Mouse (Mus musculus) heart, adult 9 months (tissue): ENCODE measurements around the gene Tada1.
A peak's percentile ranks its signal among the peaks of the same experiment; 100 is the strongest.

Experiments
- DNase-seq, 2 experiments: peaks; one replicate each; pipeline ENCODE4 v3.0.0; 2022; ENCODE audit warnings: low spot score in 2 of 2

The Tada1 gene

GRCm38 (mm10) chr1:166384614-166385013 lies 5.7 kb downstream of the Tada1 start:
- no peak for DNase-seq

- no peak for DNase-seq
Measured at GRCm38 (mm10) chr1:166385431-166385830, 6.5 kb downstream of the Tada1 start.

GRCm38 (mm10) chr1:166388511-166388910 lies 9.6 kb downstream of the Tada1 start:
- DNase-seq, result no peak

DNA sequence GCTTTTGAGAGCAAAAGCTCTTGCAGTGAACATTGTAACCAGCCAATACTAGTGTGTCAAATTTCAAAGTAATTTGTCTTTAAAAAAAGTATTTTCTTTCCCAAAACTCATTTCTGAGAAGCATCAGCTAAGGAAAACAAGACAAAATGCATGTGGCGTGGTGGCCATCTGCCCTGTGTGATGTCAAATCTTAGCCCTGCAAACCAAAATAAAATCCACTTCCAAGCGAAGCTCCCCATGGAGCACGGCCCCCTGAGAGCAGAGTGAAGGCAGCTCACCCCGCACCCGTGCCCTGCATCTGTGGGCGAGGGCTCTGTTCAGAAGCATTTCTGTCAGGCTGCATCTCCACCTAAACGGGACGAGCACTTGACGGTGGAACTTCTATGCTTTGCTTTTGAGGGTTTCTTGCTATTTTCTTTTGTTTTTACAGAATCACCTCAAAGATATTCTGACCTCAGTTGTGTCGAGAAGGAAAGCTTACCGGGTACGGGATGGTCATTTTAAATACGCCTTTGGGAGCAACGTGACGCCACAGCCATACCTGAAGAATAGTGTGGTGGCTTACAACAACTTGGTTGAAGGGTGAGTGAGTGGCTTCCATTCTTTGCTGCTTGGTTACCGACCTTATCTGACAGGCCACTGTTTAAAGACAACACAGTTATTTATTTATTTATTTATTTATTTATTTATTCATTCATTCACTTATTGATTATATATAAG lies 10.7 kb downstream of the Tada1 start:
- DNase-seq, result no peak

DNA sequence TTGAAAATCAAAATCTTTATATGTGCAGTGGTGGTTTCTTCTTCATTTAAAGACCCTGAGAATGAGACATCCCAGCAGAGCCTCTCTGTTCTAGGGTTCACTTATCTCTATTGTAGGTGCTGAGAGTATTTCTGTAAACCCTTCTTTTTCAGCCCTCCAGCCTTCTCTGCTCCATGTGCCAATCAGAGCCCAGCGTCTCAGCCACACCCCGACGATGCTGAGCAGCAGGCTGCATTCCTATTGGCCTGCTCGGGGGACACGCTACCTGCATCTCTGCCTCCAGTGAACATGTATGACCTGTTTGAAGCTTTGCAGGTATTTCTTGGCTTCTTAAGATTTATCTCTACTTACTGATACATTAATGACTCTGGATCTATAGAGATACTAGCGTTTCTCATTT lies 12.8 kb downstream of the Tada1 start:
- DNase-seq, result no peak

DNA sequence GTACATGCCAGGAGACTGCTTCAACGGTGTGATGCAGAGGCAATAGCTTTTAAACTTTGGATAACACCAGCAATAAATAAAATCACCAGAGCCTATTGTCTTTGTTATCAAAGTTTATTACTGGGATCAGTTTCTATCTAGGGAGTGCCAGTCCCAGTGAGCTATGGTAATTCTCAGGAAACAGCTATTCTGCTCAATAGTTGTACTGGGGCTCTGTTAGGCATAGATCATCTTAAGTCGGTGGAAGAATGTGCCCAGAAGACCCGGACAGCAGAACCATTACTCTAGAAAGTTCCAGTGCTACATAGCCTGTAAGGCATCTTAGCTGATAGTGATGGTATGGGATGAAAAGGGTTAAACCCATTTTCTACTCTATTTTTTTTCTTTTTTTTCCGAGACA lies 15.9 kb downstream of the Tada1 start:
- DNase-seq, result no peak

- DNase-seq, result no peak
Measured at GRCm38 (mm10) chr1:166395661-166396060, 16.8 kb downstream of the Tada1 start.

GRCm38 (mm10) chr1:166396381-166396780 lies 17.5 kb downstream of the Tada1 start:
- DNase-seq, result no peak

DNA sequence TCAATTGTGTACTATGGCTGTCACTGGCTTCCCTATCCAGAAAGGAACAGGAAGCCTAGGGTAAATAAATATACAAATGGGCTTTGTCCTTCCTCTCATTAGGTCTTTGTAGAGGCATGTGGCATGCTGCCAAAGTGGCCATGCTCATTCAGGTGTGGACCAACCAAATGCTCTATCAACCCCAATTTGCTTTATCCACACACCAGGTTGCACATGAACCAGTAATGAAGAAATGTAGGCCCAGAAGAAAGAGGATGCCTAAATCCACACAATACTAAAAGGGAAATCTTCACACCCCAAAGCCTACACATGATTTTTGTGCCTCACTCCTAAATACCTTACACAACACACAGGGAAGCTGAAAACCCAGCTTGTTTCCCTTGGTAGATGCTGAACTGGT lies 22.6 kb downstream of the Tada1 start:
- no peak for DNase-seq

DNA sequence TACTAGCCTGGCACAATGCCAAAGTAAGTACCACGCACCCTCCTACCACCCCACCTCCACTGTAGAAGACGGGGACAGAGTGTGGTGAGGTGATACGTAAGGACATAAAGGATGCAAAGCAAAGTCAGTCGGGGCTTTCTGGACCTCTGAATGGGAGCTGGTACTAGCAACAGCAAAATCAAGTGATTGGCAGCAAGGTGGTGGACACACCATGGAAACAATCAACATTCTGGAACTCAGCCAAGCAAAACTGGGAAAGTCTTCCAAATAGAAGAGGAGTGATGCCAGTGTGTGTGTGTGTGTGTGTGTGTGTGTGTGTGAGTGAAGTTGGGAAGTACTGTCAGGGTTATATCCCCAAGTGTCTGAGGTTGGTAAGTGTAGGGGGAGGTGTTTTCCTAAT lies 23.1 kb downstream of the Tada1 start:
- no peak for DNase-seq

DNA sequence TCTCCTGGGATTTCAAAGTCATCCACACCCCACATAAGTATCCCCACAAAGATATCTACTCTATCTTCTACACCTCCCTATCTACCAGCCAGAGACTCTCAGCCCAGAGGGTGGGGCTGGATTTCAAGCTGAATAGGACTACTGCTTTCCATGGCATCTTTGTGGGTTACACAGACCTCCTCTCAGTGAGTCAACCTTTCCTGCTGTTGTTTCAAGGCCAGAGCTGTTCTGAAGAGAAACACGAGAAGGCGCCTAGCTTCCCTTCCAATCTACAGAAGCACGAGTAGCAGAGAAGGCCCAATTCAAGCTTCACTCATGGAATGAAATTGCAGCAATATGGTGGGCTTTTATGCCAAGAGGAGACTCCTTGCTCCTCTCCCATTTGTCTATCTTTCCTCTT lies 24.9 kb downstream of the Tada1 start:
- DNase-seq, result no peak

DNA sequence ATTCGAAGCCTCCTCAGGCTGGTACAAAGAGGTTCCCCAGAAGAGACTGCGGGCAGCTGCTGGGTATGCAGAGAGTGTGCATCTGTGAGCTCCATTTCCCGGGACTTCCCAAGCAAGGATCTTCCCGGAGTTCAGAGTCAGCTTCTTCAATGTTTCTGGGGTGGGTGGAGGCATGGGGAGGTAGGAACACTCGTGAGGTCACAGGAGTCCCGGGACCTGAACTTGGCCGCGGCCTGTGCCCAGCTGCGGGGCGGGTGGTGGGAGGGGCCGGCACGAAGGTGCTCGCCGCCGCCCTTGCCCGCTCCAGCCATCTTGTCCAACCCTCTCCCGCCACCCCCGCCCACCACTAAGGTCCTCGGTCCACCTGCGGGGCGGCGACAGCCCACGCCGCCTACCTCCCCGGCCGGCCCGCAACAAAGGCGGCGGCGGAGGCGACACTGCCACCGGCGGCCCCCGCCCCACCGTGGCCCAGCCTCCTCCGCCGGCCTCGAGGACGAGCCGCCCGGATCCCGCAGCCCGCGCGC lies 30.3 kb downstream of the Tada1 start:
- peak; percentile 23 to 38 for DNase-seq

DNA sequence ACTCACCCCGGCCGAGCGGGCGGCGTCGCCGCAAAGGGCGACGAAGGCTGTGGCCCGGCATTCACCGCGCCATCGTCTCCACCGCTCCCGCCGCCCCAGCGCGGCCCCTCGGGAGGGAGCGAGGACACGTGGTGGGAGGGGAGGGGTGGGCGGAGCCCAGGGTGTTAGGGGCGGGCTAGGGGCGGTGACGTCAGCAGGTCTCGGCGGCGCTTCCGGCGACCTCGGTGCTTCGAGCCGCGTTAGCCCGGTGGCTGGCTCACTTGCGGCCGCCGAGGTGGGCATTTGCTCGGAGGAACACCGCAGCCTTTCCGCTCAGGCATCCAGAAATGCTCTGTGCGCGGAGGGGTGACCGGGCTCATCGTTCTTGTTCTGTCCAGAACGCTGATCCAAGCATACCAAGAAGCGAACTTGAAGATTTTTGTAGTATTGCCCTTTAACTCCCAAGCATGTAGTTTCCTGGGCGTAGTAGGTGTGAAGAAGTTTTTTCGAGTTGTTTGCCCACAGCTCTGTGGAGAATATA lies 30.9 kb downstream of the Tada1 start, which contains the start of gene Pogk:
Pogk (minus strand) TSS at position 163 of the 520 bp plus-strand sequence.
- peak; percentile 62 to 67 for DNase-seq

DNA sequence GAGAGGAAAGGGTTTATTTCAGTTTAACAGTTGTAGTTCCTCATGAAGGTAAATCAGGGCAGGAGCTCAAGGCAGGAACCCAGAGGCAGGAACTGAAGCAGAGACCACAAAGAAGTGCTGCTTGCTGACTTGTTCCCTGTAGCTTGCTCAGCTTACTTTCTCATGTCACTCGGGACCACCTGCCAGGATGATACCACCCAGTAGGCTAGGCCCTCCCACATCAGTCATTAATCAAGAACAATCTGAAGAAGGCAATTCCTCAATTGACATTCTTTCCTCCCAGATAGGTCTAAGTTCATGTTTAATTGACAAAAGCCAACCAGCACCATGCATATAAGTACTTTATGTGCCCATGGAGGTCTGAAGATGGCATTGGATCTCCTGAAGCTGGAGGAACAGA lies 32.6 kb downstream of the Tada1 start:
- no peak for DNase-seq

DNA sequence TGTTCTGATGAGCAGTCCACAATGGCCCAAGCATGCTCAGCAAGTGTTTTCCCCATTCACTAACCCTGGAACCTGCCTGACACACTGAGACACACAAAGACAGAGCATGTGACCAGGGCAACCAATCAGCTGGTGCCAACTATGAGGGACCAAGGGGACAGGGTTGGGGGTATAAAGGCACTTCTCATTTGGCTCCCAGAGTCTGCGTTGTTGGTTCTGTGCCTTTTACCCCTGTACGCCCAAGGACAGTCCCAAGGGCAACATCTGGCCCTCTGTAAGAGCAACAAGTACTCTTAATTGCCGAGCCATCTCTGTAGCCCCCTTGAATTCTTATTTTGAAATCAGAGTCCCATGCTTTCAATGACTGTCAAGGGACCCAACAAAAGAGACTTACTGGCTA lies 33.4 kb downstream of the Tada1 start:
- DNase-seq, result no peak

- no peak for DNase-seq
Measured at GRCm38 (mm10) chr1:166429053-166429452, 50.2 kb downstream of the Tada1 start.

DNA sequence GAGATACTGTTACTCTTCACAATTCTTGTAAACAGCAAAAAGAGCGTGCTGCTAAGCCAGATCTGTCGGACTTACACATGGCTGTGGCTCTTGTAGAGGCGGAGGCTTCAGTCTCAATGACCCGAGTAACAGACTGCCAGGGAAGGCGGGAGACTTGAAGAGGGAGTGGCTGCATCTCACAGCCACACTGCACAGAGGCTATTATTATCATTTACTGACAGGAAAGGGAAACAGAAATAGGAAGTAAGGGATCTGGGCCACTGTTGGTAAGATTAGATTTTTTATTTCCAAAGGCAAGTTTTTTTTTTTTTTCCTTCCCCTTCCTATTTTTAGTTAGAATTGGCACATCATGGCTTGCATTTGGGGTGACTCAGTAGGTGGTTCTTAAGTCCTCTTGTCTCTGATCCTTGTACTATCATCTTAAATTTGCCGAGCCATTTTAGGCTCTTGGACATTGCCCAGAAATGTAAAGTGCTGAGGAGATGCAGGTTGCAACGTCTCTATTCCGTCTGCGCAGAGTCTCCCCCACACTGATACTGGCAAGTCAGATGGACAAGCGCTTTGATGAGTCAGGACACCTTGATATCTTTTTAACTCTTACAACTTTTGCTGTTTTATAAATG lies 51.0 kb downstream of the Tada1 start:
- DNase-seq, result peak; percentile 36 to 69

DNA sequence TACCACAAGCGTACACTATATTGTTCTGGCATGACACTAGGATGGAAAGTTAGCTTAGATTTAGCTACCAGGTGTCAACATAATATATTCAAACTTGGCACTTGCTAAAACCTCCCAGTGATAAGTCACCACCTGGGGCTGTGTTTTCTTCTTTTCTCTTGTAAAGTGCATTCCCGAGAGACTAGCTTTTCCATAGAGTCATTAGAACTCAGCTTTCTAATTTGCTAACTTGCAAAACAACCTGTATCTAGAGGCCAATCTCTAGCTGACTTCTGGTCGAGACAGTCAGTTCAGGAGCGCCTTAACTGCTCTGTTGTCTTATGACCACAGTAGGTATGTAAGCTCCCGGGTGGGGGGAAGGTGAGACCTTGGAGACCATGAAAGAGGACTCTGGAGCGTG lies 60.5 kb downstream of the Tada1 start:
- DNase-seq, result no peak

- DNase-seq, result no peak
Measured at GRCm38 (mm10) chr1:166441992-166442391, 63.1 kb downstream of the Tada1 start.
